Mouse (Mus musculus) CH12.LX (cell line): ENCODE measurements around the gene Fgfr2.

Experiments used
- CTCF ChIP-seq, 2 experiments: IDR thresholded peaks in 1 of 2; conservative IDR thresholded peaks in 1 of 2; 2 replicates each; pipeline ENCODE4 v1.5.1; 2011 to 2012; ENCODE audit warnings: low read depth in 2 of 2, low read length in 2 of 2, improper control_type of control experiment in 1 of 2, inconsistent platforms in 1 of 2, mild to moderate bottlenecking in 1 of 2, moderate library complexity in 1 of 2
- POLR2A ChIP-seq: IDR thresholded peaks from 2 replicates; pipeline ENCODE4 v1.6.1; 2011; ENCODE audit warnings: low read depth, mild to moderate bottlenecking, improper control_type of control experiment, low read length
- POLR2AphosphoS2 ChIP-seq: IDR thresholded peaks from 2 replicates; pipeline ENCODE4 v1.6.1; 2011; ENCODE audit warnings: low read depth, low read length, improper control_type of control experiment

DNA sequence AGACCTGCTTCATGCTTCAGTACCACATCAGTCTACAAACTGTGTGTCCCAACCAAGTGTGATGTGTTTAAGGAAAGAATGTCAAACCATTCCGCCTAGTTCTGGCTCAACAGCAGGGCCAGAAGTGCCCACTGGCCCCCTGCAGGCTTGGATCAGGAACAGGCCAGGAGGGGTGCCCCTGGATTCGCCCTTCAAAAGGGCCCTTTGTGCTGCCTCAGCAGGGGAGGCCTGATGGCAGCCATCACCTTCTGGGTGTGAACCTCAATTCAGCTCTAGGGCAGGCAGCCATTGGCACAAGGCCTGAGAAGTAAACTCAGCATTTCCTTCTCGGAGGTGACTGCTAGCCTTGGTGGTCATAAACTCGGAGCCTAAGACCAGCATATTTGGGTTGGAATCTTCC lies 342.5 kb downstream of the Fgfr2 start:
- TF ChIP-seq POLR2AphosphoS2: no peak
- no peak for TF ChIP-seq CTCF (conservative IDR thresholded peaks at IDR 0.05 in 1 of 2, IDR thresholded peaks at IDR 0.05 in 1 of 2; ENCODE audit: low read depth in 2 of 2, low read length in 2 of 2)
- no peak for TF ChIP-seq POLR2A
